ENCODE assay signal across 32 mouse cellular contexts in genomic region chr9:58059920-58060319, GRCm38 (mm10). TPM values are rescaled to one million over a fixed set of nuclear protein-coding genes. Genes with fewer than 3 reads are reported as not detected.
DNase-seq lines count a peak whose midpoint lies in the region; ATAC-seq and TF ChIP-seq lines count a peak whose summit lies in the region.
"Had no signal": no experiment of that assay in that cellular context is flagged by ENCODE, and none has a peak within 500 bp of the region (broad histone marks: within the 10 kb centered on the region; RNA-seq: fewer than 3 reads in every experiment).

No protein-coding gene starts in this region.

- no peak for ATAC-seq in forebrain, embryonic 12.5 days (ENCODE audit: low FRiP score)
- no peak for ATAC-seq in forebrain, postnatal 0 days
- ATAC-seq in midbrain, embryonic 15.5 days (replicated peaks) = no peak
- ATAC-seq: inflammation-experienced regulatory T-cells, adult 6 months had no signal

- peak overlapping the region; percentile 89 for H3K27ac ChIP-seq in forebrain, embryonic 12.5 days
- H3K27ac ChIP-seq in forebrain, embryonic 10.5 days = no peak overlapping the region
- H3K27ac ChIP-seq in layer of hippocampus, adult 2 months = 0 out of 2 replicates have a peak overlapping the region, but pooled peaks have one; percentile 48
- H3K27ac ChIP-seq in forebrain, postnatal 0 days (ENCODE audit: low read depth, low read length) = 0 out of 2 replicates have a peak overlapping the region, but pooled peaks have one; percentile 59
- H3K27ac ChIP-seq in midbrain, embryonic 15.5 days = peak overlapping the region; percentile 80; the same call in 1 of the 2 replicates
- H3K27ac ChIP-seq in gastrocnemius, adult 2 months = no peak overlapping the region
- H3K27ac ChIP-seq: embryonic facial prominence, embryonic 10.5 days; embryonic facial prominence, embryonic 15.5 days; heart, embryonic 13.5 days; kidney, embryonic 15.5 days; limb, embryonic 10.5 days; limb, embryonic 15.5 days; liver, embryonic 13.5 days had no signal

- no peak overlapping the region for H3K4me2 ChIP-seq in forebrain, embryonic 12.5 days
- H3K4me2 ChIP-seq in forebrain, postnatal 0 days (ENCODE audit: low read depth) = no peak overlapping the region
- no peak overlapping the region for H3K4me2 ChIP-seq in midbrain, embryonic 15.5 days
- H3K4me2 ChIP-seq: embryonic facial prominence, embryonic 15.5 days; heart, embryonic 13.5 days; kidney, embryonic 15.5 days; limb, embryonic 15.5 days; liver, embryonic 13.5 days had no signal

- intact Hi-C loops in gastrocnemius, adult 2 months (cut with DNase I) = no loop called here

- H3K9ac ChIP-seq in forebrain, embryonic 12.5 days = no peak overlapping the region
- no peak overlapping the region for H3K9ac ChIP-seq in forebrain, postnatal 0 days
- no peak overlapping the region for H3K9ac ChIP-seq in midbrain, embryonic 15.5 days
- H3K9ac ChIP-seq: embryonic facial prominence, embryonic 15.5 days; heart, embryonic 13.5 days; kidney, embryonic 15.5 days; limb, embryonic 15.5 days; liver, embryonic 13.5 days had no signal

- 50% methylated on average over 1 of the region's 1 CpGs for WGBS in forebrain, embryonic 12.5 days
- 54% methylated on average over 1 of the region's 1 CpGs for WGBS in forebrain, embryonic 10.5 days
- 27% methylated on average over 1 of the region's 1 CpGs for WGBS in forebrain, postnatal 0 days
- WGBS in midbrain, embryonic 15.5 days = 29% methylated on average over 1 of the region's 1 CpGs

- H3K4me1 ChIP-seq in forebrain, embryonic 12.5 days = peaks cover 62% of the 10 kb centered on the region
- H3K4me1 ChIP-seq in forebrain, embryonic 10.5 days = peaks cover 62% of the 10 kb centered on the region
- peaks cover 18% of the 10 kb centered on the region for H3K4me1 ChIP-seq in forebrain, postnatal 0 days (ENCODE audit: insufficient read depth)
- H3K4me1 ChIP-seq in midbrain, embryonic 15.5 days = peaks cover 65% of the 10 kb centered on the region

- no peaks in the 10 kb centered on the region for H3K9me3 ChIP-seq in forebrain, embryonic 12.5 days
- H3K9me3 ChIP-seq in forebrain, embryonic 10.5 days = no peaks in the 10 kb centered on the region
- no peaks in the 10 kb centered on the region for H3K9me3 ChIP-seq in forebrain, postnatal 0 days (ENCODE audit: low read length)
- H3K9me3 ChIP-seq in midbrain, embryonic 15.5 days = no peaks in the 10 kb centered on the region
- H3K9me3 ChIP-seq: embryonic facial prominence, embryonic 10.5 days; embryonic facial prominence, embryonic 15.5 days; heart, embryonic 13.5 days; kidney, embryonic 15.5 days; limb, embryonic 10.5 days; limb, embryonic 15.5 days; liver, embryonic 13.5 days had no signal

- no peak for DNase-seq in forebrain, embryonic 10.5 days (ENCODE audit: extremely low spot score, low spot score)
- DNase-seq in layer of hippocampus, adult 2 months (ENCODE audit: low spot score in 2 of 2) = no peak
- DNase-seq in layer of hippocampus, adult 11-12 months (ENCODE audit: low spot score) = no peak
- DNase-seq in forebrain, postnatal 0 days = no peak
- no peak for DNase-seq in c-Kit-positive CD71-positive TER-119-positive erythroid progenitor cells, embryonic 14.5 days (ENCODE audit: low spot score)
- no peak for DNase-seq in gastrocnemius, adult 2 months
- DNase-seq: adrenal gland, adult 8-10 months; cerebellum, adult 8-10 months; cerebellum, postnatal 25 days; heart, postnatal 10 days; kidney, adult 11 months; kidney, postnatal 25 days; layer of hippocampus, postnatal 36 days; liver, embryonic 13.5 days; lung, adult 18-20 months; lung, postnatal 10 days had no signal

- H3K36me3 ChIP-seq in forebrain, embryonic 12.5 days (replicated peaks) = no peaks in the 10 kb centered on the region
- H3K36me3 ChIP-seq in forebrain, embryonic 10.5 days (replicated peaks) = no peaks in the 10 kb centered on the region
- no peaks in the 10 kb centered on the region for H3K36me3 ChIP-seq in forebrain, postnatal 0 days (ENCODE audit: insufficient read depth)
- no peaks in the 10 kb centered on the region for H3K36me3 ChIP-seq in midbrain, embryonic 15.5 days (replicated peaks)
- H3K36me3 ChIP-seq: embryonic facial prominence, embryonic 10.5 days; embryonic facial prominence, embryonic 15.5 days; heart, embryonic 13.5 days; kidney, embryonic 15.5 days; limb, embryonic 10.5 days; limb, embryonic 15.5 days; liver, embryonic 13.5 days had no signal

- no peak for TF ChIP-seq CTCF in layer of hippocampus, adult 2 months (conservative IDR thresholded peaks at IDR 0.05)
- no peak for TF ChIP-seq CTCF in forebrain, postnatal 0 days (IDR thresholded peaks at IDR 0.05; ENCODE audit: low read depth)
- no peak for TF ChIP-seq CTCF in gastrocnemius, adult 2 months (IDR thresholded peaks at IDR 0.05)

- H3K27me3 ChIP-seq in forebrain, embryonic 12.5 days = peaks cover 25% of the 10 kb centered on the region; the same call in 1 of the 2 replicates
- H3K27me3 ChIP-seq in forebrain, embryonic 10.5 days (ENCODE audit: poor library complexity, severe bottlenecking) = peaks cover 65% of the 10 kb centered on the region
- H3K27me3 ChIP-seq in forebrain, postnatal 0 days (ENCODE audit: insufficient read depth, low read length) = no peaks in the 10 kb centered on the region
- H3K27me3 ChIP-seq in midbrain, embryonic 15.5 days (replicated peaks) = no peaks in the 10 kb centered on the region

- no peak overlapping the region for H3K4me3 ChIP-seq in forebrain, embryonic 12.5 days (replicated peaks)
- no peak overlapping the region for H3K4me3 ChIP-seq in forebrain, embryonic 10.5 days
- H3K4me3 ChIP-seq in layer of hippocampus, adult 2 months = no peak overlapping the region
- H3K4me3 ChIP-seq in forebrain, postnatal 0 days (ENCODE audit: low read depth, low read length) = no peak overlapping the region
- H3K4me3 ChIP-seq in midbrain, embryonic 15.5 days = no peak overlapping the region
- no peak overlapping the region for H3K4me3 ChIP-seq in gastrocnemius, adult 2 months
- H3K4me3 ChIP-seq: embryonic facial prominence, embryonic 15.5 days; heart, embryonic 13.5 days; kidney, embryonic 15.5 days; limb, embryonic 10.5 days; limb, embryonic 15.5 days; liver, embryonic 13.5 days; myocyte had no signal

RNA-seq across cellular contexts. Expression of gene Stra6, which starts 3.7 kb away (rescaled TPM):
- polyA plus RNA-seq in forebrain, embryonic 12.5 days (2016; fragmentation: Nextera tagmentation; extraction: Ambion mirVana) = 10.7 and 11.6 TPM in 2 replicates
- polyA plus RNA-seq in forebrain, embryonic 10.5 days (2016; fragmentation: Nextera tagmentation; extraction: Ambion mirVana) = 33.0 and 37.1 TPM in 2 replicates
- total RNA-seq in layer of hippocampus, adult 2 months (2021) = 10 to 100 TPM; 17.1 to 17.7 TPM
- total RNA-seq in forebrain, postnatal 0 days (2014; rRNA removed) = 13.9 and 16.2 TPM in 2 replicates
- polyA plus RNA-seq in forebrain, postnatal 0 days (2015; fragmentation: Nextera tagmentation; extraction: Ambion mirVana) = 9.6 and 11.0 TPM in 2 replicates
- polyA plus RNA-seq in midbrain, embryonic 15.5 days (2015; fragmentation: Nextera tagmentation; extraction: Ambion mirVana) = 15.0 and 15.7 TPM in 2 replicates
- under 1 TPM; 0.13 to 0.31 TPM for total RNA-seq in gastrocnemius, adult 2 months (2021)
- total RNA-seq: hematopoietic stem cell, adult 5-6 weeks had no signal

RNA-seq across cellular contexts. Expression of gene Cyp11a1, which starts 53.7 kb away (rescaled TPM):
- 0.19 and 0.45 TPM in 2 replicates for polyA plus RNA-seq in forebrain, embryonic 12.5 days (2016; fragmentation: Nextera tagmentation; extraction: Ambion mirVana)
- not detected in 2 replicates for polyA plus RNA-seq in forebrain, embryonic 10.5 days (2016; fragmentation: Nextera tagmentation; extraction: Ambion mirVana)
- 1 to 10 TPM in 1 of 2 experiments, under 1 TPM in 1; 0.79 to 1.7 TPM for total RNA-seq in layer of hippocampus, adult 2 months (2021)
- 0.29 and 1.2 TPM in 2 replicates for total RNA-seq in forebrain, postnatal 0 days (2014; rRNA removed)
- 0.77 and 0.88 TPM in 2 replicates for polyA plus RNA-seq in forebrain, postnatal 0 days (2015; fragmentation: Nextera tagmentation; extraction: Ambion mirVana)
- polyA plus RNA-seq in midbrain, embryonic 15.5 days (2015; fragmentation: Nextera tagmentation; extraction: Ambion mirVana) = 0.44 and 1.1 TPM in 2 replicates
- total RNA-seq in gastrocnemius, adult 2 months (2021) = under 1 TPM in 1 of 2 experiments, not detected in 1; 0.10 TPM
- polyA plus RNA-seq: embryonic facial prominence, embryonic 10.5 days had no signal

RNA-seq across cellular contexts. Expression of gene Ccdc33, which starts 58.7 kb away (rescaled TPM):
- 1.5 and 2.4 TPM in 2 replicates for polyA plus RNA-seq in forebrain, embryonic 12.5 days (2016; fragmentation: Nextera tagmentation; extraction: Ambion mirVana)
- 0.36 and 0.90 TPM in 2 replicates for polyA plus RNA-seq in forebrain, embryonic 10.5 days (2016; fragmentation: Nextera tagmentation; extraction: Ambion mirVana)
- under 1 TPM; 0.29 to 0.49 TPM for total RNA-seq in layer of hippocampus, adult 2 months (2021)
- total RNA-seq in forebrain, postnatal 0 days (2014; rRNA removed) = 0.38 and 3.0 TPM in 2 replicates
- polyA plus RNA-seq in forebrain, postnatal 0 days (2015; fragmentation: Nextera tagmentation; extraction: Ambion mirVana) = 1.1 and 1.5 TPM in 2 replicates
- 0.36 and 0.79 TPM in 2 replicates for polyA plus RNA-seq in midbrain, embryonic 15.5 days (2015; fragmentation: Nextera tagmentation; extraction: Ambion mirVana)
- total RNA-seq in gastrocnemius, adult 2 months (2021) = not detected
- total RNA-seq: gastrocnemius, adult 8-10 months; heart, postnatal 10 days; hematopoietic stem cell, adult 5-6 weeks had no signal
- polyA plus RNA-seq: C2C12; inflammation-experienced regulatory T-cells, adult 6 months; limb, embryonic 15.5 days; liver, embryonic 13.5 days; myocyte; neural tube, embryonic 14.5 days; small intestine, adult 2 months; stomach, embryonic 14.5 days had no signal

Comparison
In these comparisons a context has a peak if more than half of its experiments do, and no peak if none do; other contexts are left out.
1. H3K27ac ChIP-seq: peak in forebrain, embryonic 12.5 days (single experiment), layer of hippocampus, adult 2 months (single experiment), forebrain, postnatal 0 days (single experiment) and midbrain, embryonic 15.5 days (single experiment); none in forebrain, embryonic 10.5 days (single experiment) and gastrocnemius, adult 2 months (single experiment).